Mouse (Mus musculus) bone marrow, adult 2 months (tissue): ENCODE results near the gene Dennd1a. TPM values are rescaled to one million over a fixed set of nuclear protein-coding genes. Genes with fewer than 3 reads are reported as not detected.

Source experiments
- H3K27ac ChIP-seq: fragments of 200-500 bp; 2 replicates; pipeline ENCODE4 v1.5.1; 2012; ENCODE audit warnings: low read depth, mild to moderate bottlenecking, control low read depth, inconsistent platforms, low read length; ENCODE audit not compliant: control insufficient read depth, poor library complexity, insufficient read depth
- H3K4me1 ChIP-seq: fragments of 200-500 bp; 2 replicates; pipeline ENCODE4 v1.6.1; 2011; ENCODE audit warnings: low read length; ENCODE audit not compliant: control insufficient read depth, insufficient read depth
- H3K4me3 ChIP-seq: fragments of 200-500 bp; replicated peaks from 2 replicates; pipeline ENCODE3; 2011; ENCODE audit warnings: mild to moderate bottlenecking, low read depth, low read length, control low read depth; ENCODE audit not compliant: control insufficient read depth
- CTCF ChIP-seq: fragments of 200-500 bp; IDR thresholded peaks from 2 replicates; pipeline ENCODE4 v1.5.1; 2011; ENCODE audit warnings: low read length, control low read depth; ENCODE audit not compliant: control insufficient read depth, insufficient read depth
- POLR2A ChIP-seq: fragments of 200-500 bp; IDR thresholded peaks from 2 replicates; pipeline ENCODE4 v1.6.1; 2011; ENCODE audit warnings: low read depth, mild to moderate bottlenecking, control low read depth, low read length, borderline replicate concordance; ENCODE audit not compliant: control insufficient read depth
- WGBS: fragments of 180-500 bp; shearing (Covaris S2); methylation state at CpG from one replicate; pipeline ENCODE4 v1.1.7; 2018; 5-methylcytosine and 5-hydroxymethylcytosine counted together
- polyA plus RNA-seq: library from polyadenylated mRNA; stranded (reverse); fragments of >200 nt; gene quantifications from 2 replicates; pipeline ENCODE4 v1.2.4, GENCODE M21; 2011; ENCODE audit warnings: low replicate concordance; ENCODE audit not compliant: missing spikeins, insufficient read depth, insufficient read length

The Dennd1a gene
- polyA plus RNA-seq, 1 experiment, result 22.9 TPM

- Histone ChIP-seq H3K4me3 (no peak overlapping the region), H3K27ac (no peak overlapping the region), H3K4me1 (no peaks in the 10 kb centered on the region)
- no peak for TF ChIP-seq CTCF
- no peak for TF ChIP-seq POLR2A
Measured at GRCm38 (mm10) chr2:38191601-38192000, 95.6 kb downstream of the Dennd1a start.

- no peak overlapping the region for H3K4me3 ChIP-seq
- H3K27ac ChIP-seq, result no peak overlapping the region
- 78% methylated on average over 2 of the region's 2 CpGs for whole genome bisulfite sequencing
- no peaks in the 10 kb centered on the region for H3K4me1 ChIP-seq
- TF ChIP-seq CTCF, result peak; percentile 40; the same call in 1 of the 2 replicates
- TF ChIP-seq POLR2A, result no peak
Measured at GRCm38 (mm10) chr2:38186438-38186837, 100.8 kb downstream of the Dennd1a start.

GRCm38 (mm10) chr2:38184977-38185376, 102.2 kb downstream of the Dennd1a start:
- H3K4me1 ChIP-seq, result no peaks in the 10 kb centered on the region
- no peak overlapping the region for H3K4me3 ChIP-seq
- TF ChIP-seq CTCF (no peak), POLR2A (no peak)
- 76% methylated on average over 3 of the region's 3 CpGs for WGBS
- no peak overlapping the region for H3K27ac ChIP-seq

- no peaks in the 10 kb centered on the region for H3K4me1 ChIP-seq
- no peak overlapping the region for H3K4me3 ChIP-seq
- TF ChIP-seq CTCF, result no peak
- no peak for TF ChIP-seq POLR2A
- WGBS, result 65% methylated on average over 1 of the region's 1 CpGs
- H3K27ac ChIP-seq, result no peak overlapping the region
Measured at GRCm38 (mm10) chr2:38183881-38184280, 103.3 kb downstream of the Dennd1a start.

GRCm38 (mm10) chr2:38182283-38182682, 104.9 kb downstream of the Dennd1a start:
- TF ChIP-seq CTCF, result no peak
- no peak for TF ChIP-seq POLR2A
- Histone ChIP-seq H3K4me1 (no peaks in the 10 kb centered on the region), H3K4me3 (no peak overlapping the region), H3K27ac (no peak overlapping the region)
- WGBS, result 86% methylated on average over 1 of the region's 1 CpGs

- H3K27ac ChIP-seq, result no peak overlapping the region
- H3K4me3 ChIP-seq, result no peak overlapping the region
- H3K4me1 ChIP-seq, result no peaks in the 10 kb centered on the region
- no peak for TF ChIP-seq CTCF
- TF ChIP-seq POLR2A, result no peak
Measured at GRCm38 (mm10) chr2:38177583-38177978, 109.6 kb downstream of the Dennd1a start.

GRCm38 (mm10) chr2:38176870-38177582, 110.2 kb downstream of the Dennd1a start:
- TF ChIP-seq POLR2A, result no peak
- no peak for TF ChIP-seq CTCF
- Histone ChIP-seq H3K27ac (no peak overlapping the region), H3K4me1 (no peaks in the 10 kb centered on the region), H3K4me3 (no peak overlapping the region)
- 77% methylated on average over 4 of the region's 4 CpGs for WGBS

GRCm38 (mm10) chr2:38175276-38175675, 111.9 kb downstream of the Dennd1a start:
- no peak overlapping the region for H3K27ac ChIP-seq
- no peak overlapping the region for H3K4me3 ChIP-seq
- no peaks in the 10 kb centered on the region for H3K4me1 ChIP-seq
- TF ChIP-seq POLR2A, result no peak
- TF ChIP-seq CTCF, result no peak

GRCm38 (mm10) chr2:38168606-38169005, 118.6 kb downstream of the Dennd1a start:
- H3K4me1 ChIP-seq, result no peaks in the 10 kb centered on the region
- H3K27ac ChIP-seq, result no peak overlapping the region
- WGBS, result 88% methylated on average over 3 of the region's 3 CpGs
- no peak overlapping the region for H3K4me3 ChIP-seq
- TF ChIP-seq CTCF, result no peak
- no peak for TF ChIP-seq POLR2A
